Mouse (Mus musculus) heart, postnatal 0 days (tissue): ENCODE results near the gene Hlcs.

ENCODE experiments used
- CTCF ChIP-seq: IDR thresholded peaks from 2 replicates; pipeline ENCODE4 v1.5.1; 2016; ENCODE audit warnings: antibody characterized with exemption, control low read depth, low read depth
- EP300 ChIP-seq: IDR thresholded peaks from 2 replicates; pipeline ENCODE4 v1.6.1; 2016; ENCODE audit warnings: antibody characterized with exemption, low read depth

DNA sequence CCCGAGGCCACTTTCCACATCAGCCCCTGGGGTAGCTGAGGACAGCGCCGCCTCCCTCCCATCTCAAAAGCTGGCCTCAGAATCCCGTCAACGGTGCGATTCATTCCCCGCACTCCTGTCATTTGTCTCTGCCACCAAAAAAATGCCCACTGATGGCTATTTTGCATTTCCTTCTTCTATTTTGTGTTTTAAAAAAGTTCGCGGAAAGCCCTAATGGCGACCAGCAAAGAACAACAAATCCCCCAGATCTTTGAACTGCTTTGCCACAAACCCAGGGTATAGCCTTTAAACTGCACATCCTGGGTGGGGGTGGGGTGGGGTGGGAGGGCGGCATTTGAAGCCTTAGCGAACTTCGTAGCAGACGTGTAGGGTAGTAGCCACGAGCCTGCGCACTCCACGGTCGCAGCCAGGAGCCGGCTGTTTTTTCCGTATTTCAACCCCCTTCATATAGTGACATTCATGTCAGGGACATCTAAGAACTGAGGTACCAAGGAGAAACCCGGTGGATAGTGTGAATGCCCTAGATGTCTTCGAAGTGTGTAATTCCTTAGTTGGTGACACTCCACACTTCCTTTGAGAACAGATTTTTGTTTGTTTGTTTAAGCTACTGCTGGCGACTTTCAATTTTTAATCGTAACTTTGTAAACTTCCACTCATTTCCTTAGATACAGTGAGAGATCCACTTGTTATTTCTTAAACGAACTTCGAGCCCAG lies 218.1 kb downstream of the Hlcs start:
- no peak for TF ChIP-seq CTCF
- no peak for TF ChIP-seq EP300
